Mouse (Mus musculus) cerebellum, adult 2 months (tissue): ENCODE measurements at regions not wholly inside any gene's neighbourhood (a gene's known extent, or its start where the extent isn't known, plus 50 kb on each side); places are given as distances from the start of the nearest gene placed in this dataset.

Source experiments
- CTCF ChIP-seq: fragments of 200-500 bp; IDR thresholded peaks from 2 replicates; pipeline ENCODE4 v1.5.1; 2011; ENCODE audit warnings: low read depth, mild to moderate bottlenecking, control low read depth, low read length, moderate library complexity, borderline replicate concordance; ENCODE audit not compliant: insufficient read depth
- POLR2A ChIP-seq: fragments of 200-500 bp; IDR thresholded peaks from 2 replicates; pipeline ENCODE4 v1.6.1; 2011; ENCODE audit warnings: low read length, control low read depth, borderline replicate concordance; ENCODE audit not compliant: insufficient read depth

DNA sequence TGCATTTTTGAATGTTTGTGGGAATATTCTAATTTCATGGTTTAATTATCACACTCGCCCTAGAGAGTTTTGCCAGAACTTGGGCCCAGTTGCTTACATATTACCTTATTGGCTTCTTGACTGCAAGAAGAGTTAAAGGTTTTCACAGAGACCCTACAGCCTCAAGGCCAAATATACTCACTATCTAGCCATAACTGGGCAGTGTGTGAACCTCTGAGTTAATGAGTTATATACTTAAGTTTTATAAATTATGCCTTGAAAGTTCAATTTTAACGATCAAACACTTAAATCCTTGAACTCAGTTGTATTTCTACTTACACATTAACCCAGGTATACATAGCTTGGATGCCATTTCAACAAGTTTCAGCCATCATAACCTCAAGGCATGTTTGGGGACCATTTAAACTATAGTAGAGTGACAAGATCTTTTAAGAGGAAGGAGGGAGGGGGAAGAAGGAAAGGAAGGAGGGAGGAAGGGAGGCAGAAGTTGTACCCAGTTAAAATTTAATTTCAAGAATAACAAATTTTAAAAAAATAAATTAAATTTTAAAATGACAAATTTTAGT, 52.5 kb upstream of the Gm6993 start:
- TF ChIP-seq CTCF (no peak), POLR2A (no peak)
